Mouse (Mus musculus) lung, adult 2 months (tissue): Measurements from ENCODE around the gene Fbl.
"Not testable (repeated sequence)": the region's sequence is repeated elsewhere in the genome, so short reads cannot be mapped to it uniquely, and the experiment has no call there.

Source experiments
- CTCF ChIP-seq: fragments of 200-500 bp; IDR thresholded peaks from 2 replicates; pipeline ENCODE4 v1.5.1; 2011; ENCODE audit warnings: mild to moderate bottlenecking, low read length, control low read depth; ENCODE audit not compliant: insufficient read depth
- POLR2A ChIP-seq: fragments of 200-500 bp; IDR thresholded peaks from 2 replicates; pipeline ENCODE4 v1.6.1; 2011; ENCODE audit warnings: low read depth, mild to moderate bottlenecking, control low read depth, low read length, borderline replicate concordance; ENCODE audit errors: extremely low read depth

DNA sequence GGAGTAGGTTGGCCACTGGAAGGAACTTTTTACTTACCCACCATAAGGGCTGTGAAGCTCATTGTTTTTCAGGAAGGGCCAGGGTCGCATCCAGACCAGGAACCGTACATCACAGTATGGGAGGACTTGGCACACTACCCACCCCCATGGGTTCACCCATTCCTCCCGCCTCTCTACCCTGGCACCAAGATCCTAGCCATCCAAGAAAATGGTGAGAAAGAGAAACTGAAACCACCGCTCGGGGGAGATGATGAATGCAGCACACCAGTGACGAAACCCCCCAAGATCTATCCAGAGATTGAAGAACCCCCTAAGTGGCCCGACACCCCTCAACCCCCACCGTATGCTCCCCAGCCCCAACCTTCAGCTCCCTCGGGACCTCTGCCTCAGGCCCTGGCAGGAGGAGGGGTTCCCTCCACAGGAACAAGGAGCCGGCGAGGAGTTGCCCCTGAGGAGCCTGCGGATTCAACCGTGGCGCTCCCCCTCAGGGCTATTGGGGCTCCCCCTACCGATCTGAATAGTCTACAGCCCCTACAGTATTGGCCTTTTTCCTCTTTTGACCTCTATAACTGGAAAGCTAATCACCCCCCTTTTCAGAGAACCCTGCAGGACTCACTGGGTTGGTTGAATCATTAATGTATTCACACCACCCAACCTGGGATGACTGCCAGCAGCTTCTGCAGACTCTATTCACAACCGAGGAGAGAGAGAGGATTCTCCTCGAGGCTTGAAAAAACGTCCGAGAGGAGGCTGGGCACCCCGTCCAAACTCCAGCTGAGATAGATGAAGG, 49.6 kb downstream of the Fbl start:
- TF ChIP-seq POLR2A, CTCF: not testable (repeated sequence)
